Mouse (Mus musculus): ENCODE results near the gene Casq2. TPM values are rescaled to one million over a fixed set of nuclear protein-coding genes. Genes with fewer than 3 reads are reported as not detected.

Casq2 gene
- total RNA-seq (2021) = 10 to 100 TPM; 10.1 to 22.1 TPM
- long read RNA-seq, experiment 1, transcript Casq2-201 (11 exons, 2,556 nt) = major isoform, 14 of 19 reads
- long read RNA-seq, experiment 1, partial matches to known transcripts = 2 of 19 reads
- long read RNA-seq, experiment 1, other reads (novel, unspliced or antisense) = 3 of 19 reads
- long read RNA-seq, experiment 2, transcript Casq2-201 (11 exons, 2,556 nt) = major isoform, 11 of 15 reads
- long read RNA-seq, experiment 2, partial matches to known transcripts = 2 of 15 reads
- long read RNA-seq, experiment 2, other reads (novel, unspliced or antisense) = 2 of 15 reads

DNA sequence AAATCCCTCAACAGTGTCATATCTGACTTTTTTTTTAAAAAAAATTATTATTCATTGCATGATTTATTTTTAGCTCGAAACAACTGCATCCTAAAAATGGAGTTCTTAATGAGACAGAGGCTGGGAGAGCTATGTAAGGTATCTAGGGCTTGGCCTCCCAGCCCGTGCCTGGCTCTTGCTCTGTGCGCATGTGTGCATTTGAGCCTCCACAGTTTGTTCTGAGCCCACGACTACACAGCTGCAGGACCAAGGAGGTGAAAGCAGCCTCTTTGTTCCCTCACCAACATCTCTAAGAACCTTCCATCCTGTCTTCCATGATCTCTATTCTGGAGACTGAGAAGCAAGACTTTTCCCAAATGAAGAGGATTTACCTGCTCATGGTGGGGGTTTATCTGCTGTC is at the start of gene Casq2:
TSS of gene Casq2 (plus strand) at position 133 of the 400 bp plus-strand sequence.
- no peak for DNase-seq (ENCODE audit: low spot score in 2 of 2)

DNA sequence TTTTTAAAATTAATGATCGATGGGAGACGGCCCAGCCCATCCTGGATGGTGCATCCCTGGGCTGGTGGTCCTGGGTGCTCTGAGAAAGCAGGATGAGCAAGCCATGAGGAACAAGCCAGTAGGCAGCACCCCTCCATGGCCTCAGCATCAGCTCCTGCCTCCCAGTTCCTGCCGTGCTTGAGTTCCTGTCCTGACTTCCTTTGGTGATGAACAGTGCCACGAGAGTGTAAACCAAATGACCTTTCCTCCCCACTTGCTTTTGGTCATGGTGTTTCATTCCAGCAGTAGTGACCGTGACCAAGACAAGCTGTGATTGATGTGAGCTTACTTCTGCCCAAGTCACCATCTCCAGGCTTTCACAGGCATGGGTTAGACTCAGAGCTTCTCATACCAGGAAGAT is 48.4 kb upstream of the Casq2 start:
- DNase-seq (ENCODE audit: low spot score in 2 of 2) = no peak

GRCm38 (mm10) chr3:102038608-102039007 is 47.6 kb upstream of the Casq2 start:
- DNase-seq (ENCODE audit: low spot score in 2 of 2) = no peak

DNA sequence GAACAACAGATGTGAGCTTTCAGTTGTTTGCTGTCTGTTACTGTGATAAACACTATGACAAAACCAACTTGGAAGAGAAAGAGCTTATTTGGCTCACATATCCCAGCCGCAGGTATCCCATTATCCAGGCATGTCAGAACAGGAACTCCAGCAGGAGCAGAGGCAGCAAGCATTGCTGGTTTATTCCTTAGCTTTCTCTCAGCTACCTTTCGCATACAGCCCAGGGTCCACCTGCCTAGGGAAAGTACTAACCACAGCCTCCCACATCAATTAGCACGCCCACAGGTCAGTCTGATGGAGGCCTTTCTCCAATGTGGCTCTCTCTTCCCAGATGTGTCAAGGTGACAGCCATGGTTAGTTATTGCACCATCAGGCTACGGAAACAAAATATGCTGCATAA is 44.6 kb upstream of the Casq2 start:
- no peak for DNase-seq (ENCODE audit: low spot score in 2 of 2)

DNA sequence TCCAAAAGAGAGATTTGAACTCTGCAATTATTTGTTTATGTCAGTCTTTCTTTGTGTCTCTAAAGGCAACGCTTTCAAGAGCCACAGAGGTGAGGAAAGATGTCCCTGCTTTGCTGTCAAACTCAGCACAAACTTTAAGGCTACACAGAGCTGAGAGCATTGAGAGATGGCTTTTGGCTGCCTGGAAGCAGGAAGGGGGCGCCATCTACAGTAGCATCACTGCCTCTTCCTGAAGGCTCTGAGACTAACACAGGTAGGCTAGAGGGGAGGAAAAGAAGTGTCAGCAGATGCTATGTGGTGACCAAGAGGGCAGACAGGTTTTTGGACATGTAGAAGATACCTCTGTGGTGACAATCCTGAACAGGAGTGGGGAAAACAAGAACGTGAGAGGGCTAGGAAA is 41.1 kb upstream of the Casq2 start:
- DNase-seq (ENCODE audit: low spot score in 2 of 2) = no peak

DNA sequence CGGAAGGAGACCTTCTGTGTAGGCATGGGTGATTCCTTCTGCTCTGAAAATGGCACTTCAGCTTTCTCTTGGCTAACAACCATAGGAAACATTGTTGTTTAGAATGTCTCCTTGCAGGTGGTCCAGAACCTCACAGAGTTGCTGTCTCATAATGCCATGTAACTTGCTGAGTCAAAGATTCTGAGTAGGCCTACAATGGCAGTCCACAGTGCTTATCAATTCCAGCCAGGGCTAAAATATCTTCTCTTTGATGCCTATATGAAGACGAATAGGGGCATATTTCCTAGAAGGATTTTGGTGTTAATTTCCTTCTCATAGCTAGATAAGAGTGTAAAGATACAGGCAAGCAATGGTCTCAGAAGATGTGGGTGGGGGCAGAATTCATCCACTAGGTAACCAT is 38.7 kb upstream of the Casq2 start:
- DNase-seq (ENCODE audit: low spot score in 2 of 2) = no peak

GRCm38 (mm10) chr3:102049207-102050104 is 36.8 kb upstream of the Casq2 start:
- DNase-seq (ENCODE audit: low spot score in 2 of 2) = no peak

GRCm38 (mm10) chr3:102052036-102052435 is 34.2 kb upstream of the Casq2 start:
- DNase-seq (ENCODE audit: low spot score in 2 of 2) = no peak

DNA sequence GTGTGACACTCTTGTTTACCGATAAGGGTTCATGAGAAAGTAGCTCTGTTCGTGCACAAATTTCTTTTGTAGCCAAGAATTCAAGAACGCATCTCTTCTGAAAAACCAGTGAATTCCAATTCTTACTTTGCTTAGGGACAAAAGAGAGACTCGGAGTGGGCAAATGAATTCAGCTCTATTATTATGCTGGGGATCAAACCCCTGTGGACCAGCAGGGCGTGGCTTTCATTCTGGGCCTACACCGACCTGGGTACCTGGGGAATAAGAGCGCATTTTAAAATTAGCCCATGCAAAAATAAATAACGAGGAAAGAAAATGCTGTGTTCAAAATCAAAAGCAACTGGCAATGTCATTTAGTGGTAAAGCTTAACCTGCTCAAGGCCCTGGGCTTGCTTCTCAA is 32.9 kb upstream of the Casq2 start:
- no peak for DNase-seq (ENCODE audit: low spot score in 2 of 2)

GRCm38 (mm10) chr3:102055878-102056277 is 30.3 kb upstream of the Casq2 start:
- DNase-seq (ENCODE audit: low spot score in 2 of 2) = no peak

- DNase-seq (ENCODE audit: low spot score in 2 of 2) = no peak
Measured at GRCm38 (mm10) chr3:102060065-102060464, 26.1 kb upstream of the Casq2 start.

GRCm38 (mm10) chr3:102061923-102062670 is 24.1 kb upstream of the Casq2 start:
- DNase-seq (ENCODE audit: low spot score in 2 of 2) = peak; percentile 21 to 24

DNA sequence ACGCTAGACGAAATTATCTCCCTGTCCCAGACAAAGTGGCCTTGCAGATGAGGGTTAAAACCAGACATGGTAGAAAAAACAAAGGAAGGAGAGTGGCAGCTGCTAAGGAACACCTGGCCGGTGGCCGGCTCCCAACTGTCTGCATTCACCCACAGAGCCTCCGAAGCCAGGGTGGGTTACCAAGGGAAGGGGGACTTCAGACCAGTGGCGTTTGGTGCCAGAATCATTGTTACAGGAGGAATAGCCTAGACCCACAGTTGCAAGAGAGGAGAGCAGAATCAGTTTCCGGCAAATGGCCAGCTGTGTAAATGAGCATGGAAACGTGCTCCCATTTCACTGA is 23.6 kb upstream of the Casq2 start:
- DNase-seq (ENCODE audit: low spot score in 2 of 2) = no peak

GRCm38 (mm10) chr3:102063273-102064120 is 22.7 kb upstream of the Casq2 start:
- no peak for DNase-seq (ENCODE audit: low spot score in 2 of 2)

- no peak for DNase-seq (ENCODE audit: low spot score in 2 of 2)
Measured at GRCm38 (mm10) chr3:102064566-102064965, 21.6 kb upstream of the Casq2 start.

- DNase-seq (ENCODE audit: low spot score in 2 of 2) = no peak
Measured at GRCm38 (mm10) chr3:102067306-102067705, 18.9 kb upstream of the Casq2 start.

- no peak for DNase-seq (ENCODE audit: low spot score in 2 of 2)
Measured at GRCm38 (mm10) chr3:102067861-102068260, 18.4 kb upstream of the Casq2 start.

DNA sequence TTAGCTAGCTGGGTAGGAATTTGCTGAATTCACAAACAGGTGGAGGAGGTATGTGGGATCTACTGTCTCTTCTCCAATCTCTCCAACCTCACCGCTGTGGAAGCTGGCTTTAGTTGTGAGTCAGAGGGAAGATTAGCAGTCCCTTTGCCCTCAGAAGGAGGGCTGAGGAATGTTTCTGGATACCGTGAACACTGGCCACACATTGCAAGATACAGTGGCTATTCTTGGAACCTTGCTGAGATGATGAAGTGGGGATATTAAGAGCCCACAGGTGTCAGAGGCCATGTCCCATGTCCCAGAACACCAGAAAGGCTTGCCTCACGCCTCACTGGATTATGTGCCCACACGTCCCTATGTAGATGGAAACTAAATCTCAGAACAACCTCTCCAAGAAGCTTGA is 17.0 kb upstream of the Casq2 start:
- no peak for DNase-seq (ENCODE audit: low spot score in 2 of 2)

DNA sequence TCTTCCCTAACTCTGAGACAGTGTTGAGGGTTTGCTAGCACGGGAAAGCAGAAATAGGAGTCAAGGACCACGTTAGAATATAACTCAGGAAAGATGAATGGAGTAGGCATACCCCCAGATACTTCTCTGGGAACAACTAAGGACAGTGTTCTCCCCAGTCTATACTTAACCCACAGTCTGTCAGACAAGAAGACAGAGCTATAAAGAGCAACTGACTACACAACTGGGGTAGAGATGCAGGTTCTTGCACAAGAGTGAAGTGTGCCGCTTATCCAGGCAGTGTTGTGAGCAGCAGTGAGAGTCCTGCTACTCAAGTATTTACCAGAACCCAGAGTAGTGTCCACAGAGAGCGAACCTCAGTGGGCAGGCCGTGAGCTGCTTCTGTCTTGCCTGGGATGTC is 16.5 kb upstream of the Casq2 start:
- DNase-seq (ENCODE audit: low spot score in 2 of 2) = no peak

- DNase-seq (ENCODE audit: low spot score in 2 of 2) = no peak
Measured at GRCm38 (mm10) chr3:102070360-102070759, 15.9 kb upstream of the Casq2 start.

DNA sequence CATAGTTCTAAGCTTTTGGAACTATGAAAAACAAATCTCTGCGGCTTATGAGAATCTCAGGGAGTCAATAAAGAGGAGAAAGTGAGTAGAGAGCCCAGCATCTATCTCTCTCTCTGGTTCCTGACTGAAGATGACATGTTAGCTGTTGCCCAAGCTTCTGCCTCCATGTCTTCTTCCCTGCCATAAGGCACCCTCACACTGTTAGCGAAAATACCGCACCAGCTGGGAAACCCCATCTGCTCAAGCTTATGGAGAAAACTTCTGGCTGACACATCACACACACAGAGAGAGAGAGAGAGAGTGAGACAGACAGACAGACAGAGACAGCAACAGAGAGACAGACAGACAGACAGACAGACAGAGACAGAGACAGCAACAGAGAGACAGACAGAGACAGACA is 15.2 kb upstream of the Casq2 start:
- no peak for DNase-seq (ENCODE audit: low spot score in 2 of 2)
